Mouse (Mus musculus): ENCODE data around the gene Zfp961. TPM values are rescaled to one million over a fixed set of nuclear protein-coding genes. Genes with fewer than 3 reads are reported as not detected.
"Not testable (repeated sequence)": the region's sequence is repeated elsewhere in the genome, so short reads cannot be mapped to it uniquely, and the experiment has no call there.

Zfp961 gene
- total RNA-seq (2021), result 10 to 100 TPM; 18.3 to 21.7 TPM

DNA sequence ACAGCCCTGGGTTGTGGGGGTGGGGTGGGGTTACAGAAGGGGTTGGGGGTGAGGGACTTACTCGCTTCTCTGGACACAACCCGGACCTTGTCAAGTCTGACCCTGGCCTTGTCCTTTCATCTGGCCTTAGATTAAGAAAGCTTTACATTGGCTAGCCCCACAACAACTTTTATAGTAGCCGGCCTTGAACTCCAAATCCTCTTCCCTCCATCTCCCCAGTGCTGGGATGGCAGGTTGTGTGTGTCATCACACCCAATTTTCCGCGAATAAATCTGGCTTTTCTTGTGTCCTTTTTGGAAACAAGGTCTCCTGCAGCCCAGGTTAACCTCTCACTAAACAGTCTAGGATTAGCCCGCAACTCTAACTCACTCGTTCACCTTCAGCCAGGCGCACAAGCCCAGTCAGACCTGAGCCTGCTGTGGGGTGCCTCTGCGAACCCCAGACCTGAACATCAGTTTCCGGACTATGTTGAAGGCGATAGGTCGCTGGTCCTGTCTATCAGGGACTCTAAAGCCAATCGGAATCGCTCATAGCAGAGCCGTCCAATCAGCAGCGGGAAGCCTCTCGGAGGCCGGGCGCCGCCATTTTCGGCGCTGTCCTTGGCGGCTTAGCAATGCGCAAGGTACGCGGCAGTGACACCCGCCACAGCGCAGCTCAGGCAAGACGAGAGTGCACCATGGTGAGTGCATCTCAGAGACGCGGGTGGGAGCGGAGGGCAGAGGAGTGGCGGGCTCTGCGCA, at the start of gene Zfp961:
Gene Zfp961, plus strand, starts transcription at position 557 of the 740 bp plus-strand sequence.
- DNase-seq, result peak; percentile 96

DNA sequence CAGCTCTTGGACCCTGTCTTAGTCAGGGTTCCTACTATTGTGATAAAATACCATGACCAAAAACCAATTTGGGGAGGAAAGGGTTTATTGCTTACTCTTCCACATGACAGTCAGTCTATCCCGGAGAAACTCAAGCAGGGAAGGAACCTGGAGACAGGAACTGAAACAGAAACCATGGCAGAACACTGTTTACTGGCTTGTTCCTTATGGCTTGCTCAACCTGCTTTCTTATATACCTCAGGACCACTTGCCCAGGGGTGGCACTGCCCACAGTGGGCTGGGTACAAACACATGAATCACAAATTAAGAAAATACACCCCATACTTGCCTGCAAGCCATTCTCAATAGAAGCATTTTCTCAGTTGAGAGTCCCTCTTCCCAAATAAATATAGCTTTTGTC, 47.8 kb upstream of the Zfp961 start:
- DNase-seq, result not testable (repeated sequence)

DNA sequence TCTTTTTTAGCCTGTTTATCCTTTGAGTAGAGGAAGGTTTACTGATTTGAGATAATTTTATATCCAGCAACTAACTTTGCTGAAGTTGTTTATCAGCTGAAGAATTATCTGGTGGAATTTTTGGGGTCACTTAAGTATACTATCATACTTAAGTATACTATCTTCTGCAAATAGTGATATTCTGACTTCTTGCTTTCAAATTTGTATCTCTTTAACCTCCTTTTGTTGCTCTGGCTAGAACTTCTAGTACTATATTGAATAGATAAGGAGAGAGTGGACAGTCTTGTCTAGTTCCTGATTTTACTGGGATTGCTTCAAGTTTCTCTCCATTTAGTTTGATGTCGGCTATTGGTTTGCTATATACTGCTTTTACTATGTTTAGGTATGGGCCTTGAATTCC, 44.0 kb upstream of the Zfp961 start:
- no peak for DNase-seq

DNA sequence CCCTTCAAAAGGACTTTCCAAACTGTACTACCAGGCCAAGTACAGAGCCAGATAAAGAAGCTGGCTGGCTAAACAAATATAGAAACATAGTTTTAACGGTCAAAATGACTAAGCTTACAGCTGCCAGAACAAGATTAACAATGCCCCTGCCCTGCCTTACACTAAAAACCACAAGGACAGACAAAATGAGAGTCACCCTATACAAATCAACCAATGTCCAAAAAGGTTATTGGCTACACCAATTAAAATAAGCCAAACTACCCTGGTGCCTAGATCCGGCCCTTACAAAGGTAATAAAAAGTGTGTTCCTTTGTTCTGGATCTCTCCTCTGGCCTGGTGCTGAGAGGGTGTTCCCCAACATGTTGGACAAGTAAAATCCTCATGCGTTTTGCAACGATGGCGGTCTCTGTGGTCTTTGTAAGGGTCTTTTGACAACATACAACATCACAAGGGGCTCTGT, 43.0 kb upstream of the Zfp961 start:
- DNase-seq, result no peak

DNA sequence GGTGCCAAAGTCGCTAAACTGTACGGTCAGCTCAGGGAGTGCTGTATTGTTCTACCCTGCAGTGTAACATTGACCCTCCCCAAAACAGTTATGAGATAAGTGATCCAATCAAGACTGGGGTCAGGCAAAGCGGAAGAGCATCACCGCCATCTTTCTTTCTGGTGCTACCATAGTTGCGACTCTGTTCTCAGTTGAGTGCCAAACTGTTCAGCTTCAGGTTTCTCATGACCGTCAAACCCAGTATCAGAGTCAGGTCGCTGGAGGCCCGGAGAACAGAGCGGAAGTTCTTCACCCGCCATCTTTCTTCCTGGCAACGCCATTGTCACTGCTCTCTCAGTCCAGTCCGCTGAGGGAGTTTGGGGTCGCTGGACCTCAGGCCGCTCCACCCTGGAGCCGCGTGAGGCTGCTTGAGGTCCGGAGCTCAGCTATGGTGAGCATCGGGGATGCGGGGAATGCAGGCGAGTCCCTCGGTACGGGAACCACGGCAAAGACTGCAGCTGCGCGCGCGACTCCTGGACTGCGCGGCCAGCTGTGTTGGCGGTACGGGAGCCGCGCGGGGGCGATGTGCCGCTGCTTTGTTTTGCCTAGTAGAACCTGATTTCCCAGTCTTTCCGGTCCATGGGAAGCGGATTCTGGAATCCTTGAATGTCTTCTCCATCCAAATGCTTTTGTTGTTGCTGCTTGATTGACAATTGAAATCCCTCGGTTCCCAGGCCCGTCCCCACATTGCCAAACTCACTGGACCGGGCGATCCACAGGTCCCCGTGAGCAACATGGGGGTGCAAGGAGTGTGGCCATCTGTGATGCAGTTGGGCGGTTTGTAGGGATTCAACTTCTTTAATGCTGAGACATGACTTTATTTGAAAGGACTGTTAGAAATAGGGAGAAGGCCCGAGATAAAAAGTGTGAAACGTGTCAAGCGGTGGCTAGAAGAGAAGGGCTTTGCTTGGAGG, 42.3 kb upstream of the Zfp961 start, which contains the start of the genes Zfp882 and Zfp617:
Gene Zfp882, plus strand, starts transcription at position 300 of the 953 bp plus-strand sequence.
Gene Zfp617, plus strand, starts transcription at position 327 of the 953 bp plus-strand sequence.
- DNase-seq, result peak; percentile 88 to 89

DNA sequence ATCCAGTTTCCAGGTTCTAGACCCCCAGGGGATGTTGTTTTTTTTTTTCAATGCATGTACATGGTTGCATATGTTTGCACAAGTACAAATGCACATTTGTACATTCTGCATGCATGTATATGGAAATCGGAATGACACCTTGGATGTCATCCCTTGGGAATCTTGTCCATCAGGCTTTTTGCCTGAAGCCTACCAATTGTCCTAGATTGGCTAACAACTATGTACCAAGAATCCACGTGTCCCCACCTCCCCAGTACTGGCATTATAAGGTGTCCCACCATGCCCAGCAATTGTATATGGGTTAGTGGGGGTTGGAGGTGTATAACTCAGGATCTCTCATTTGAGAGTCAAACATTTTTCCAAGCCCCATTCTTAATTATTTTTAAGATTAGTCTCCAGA, 38.6 kb upstream of the Zfp961 start:
- no peak for DNase-seq

DNA sequence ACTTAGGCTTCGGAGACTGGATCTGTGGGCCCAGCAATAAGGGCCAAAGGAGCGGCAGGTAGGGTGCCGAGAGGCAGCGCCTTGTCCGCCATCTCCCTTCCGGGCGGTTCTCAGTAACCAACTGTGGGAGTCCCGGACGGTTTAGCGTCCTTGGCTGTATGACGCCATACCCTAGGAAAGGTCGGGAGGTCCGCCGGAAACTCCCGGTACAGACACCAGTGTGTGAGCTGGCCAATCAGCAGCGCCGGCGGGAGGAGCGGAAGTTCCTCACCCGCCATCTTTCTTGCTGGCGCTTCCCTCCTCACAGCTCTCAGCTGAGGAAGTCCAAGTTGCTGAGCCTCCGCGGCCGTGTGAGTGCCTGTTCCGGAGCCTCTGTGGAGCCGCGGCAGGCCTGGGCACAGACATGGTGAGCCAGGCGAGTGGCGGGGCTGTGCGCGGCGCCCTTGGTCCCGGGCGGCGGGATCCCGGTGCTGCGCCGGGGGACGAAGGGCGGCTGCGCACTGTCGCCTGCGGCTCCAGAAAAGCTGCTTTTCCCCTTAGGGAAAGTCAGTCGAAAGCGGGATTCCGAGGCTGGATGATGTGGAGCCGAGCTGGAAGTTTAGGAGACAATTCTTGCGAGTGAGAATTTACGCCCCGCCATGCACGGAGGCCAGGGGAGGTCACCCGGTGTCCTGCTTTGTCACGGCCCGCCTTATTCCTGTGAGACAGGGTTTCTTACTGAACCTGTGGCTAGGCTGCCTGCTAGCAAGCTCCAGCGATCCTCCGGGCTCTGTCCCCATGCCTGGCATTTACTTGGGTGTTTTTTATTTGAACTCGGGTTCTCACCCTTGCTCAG, 28.1 kb upstream of the Zfp961 start:
- peak; percentile 94 to 95 for DNase-seq

DNA sequence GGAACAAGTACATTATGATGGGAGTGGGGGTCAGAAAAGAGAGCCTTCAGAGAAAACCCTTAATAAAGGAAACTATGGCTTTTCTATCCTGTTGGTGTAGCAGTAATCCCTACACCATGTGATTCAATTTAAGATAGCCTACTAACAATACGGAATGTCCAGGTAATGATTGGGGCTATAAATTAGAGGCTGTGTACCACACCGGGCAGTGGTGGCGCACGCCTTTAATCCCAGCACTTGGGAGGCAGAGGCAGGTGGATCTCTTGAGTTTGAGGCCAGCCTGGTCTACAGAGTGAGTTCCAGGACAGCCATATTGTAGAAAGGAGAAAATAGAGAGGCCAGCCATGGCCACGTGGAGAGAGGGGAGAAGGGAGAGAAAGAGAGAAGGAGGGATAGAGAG, 25.0 kb upstream of the Zfp961 start:
- DNase-seq, result no peak

DNA sequence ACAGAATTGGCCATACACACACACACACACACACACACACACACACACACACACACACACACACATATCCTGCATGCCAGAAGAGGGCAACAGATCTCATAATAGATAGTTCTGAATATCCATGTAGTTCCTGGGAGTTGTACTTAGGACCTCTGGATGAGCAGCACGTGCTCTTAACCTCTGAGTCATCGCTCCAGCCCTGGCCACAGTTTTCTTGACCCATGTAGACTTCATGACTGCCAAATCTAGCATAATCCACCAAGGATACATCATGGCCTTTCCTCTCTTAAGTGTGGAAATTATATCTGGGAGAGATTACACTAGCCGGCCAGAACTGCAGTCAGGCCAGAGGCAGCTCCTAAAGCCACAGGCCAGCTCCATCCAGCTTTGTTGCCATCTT, 24.3 kb upstream of the Zfp961 start:
- DNase-seq, result no peak

DNA sequence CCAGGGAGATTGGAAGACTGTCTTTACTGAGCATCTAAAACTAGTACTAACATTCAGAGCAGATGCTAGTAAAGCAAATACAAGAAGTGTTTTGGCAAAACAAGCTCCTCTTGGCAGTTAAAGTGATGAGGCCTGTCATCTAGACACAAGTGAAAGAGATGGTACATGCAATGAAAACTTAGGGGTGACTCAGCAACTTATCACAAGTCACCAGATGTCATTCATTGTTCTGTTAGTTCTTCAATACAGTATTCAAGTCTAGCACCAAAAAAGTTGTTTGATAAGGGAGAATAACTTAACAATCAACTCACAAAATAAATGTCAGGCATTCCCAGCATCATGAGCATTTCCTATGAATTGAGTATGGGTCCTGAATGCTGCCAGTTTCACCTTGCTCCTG, 23.1 kb upstream of the Zfp961 start:
- DNase-seq, result no peak

DNA sequence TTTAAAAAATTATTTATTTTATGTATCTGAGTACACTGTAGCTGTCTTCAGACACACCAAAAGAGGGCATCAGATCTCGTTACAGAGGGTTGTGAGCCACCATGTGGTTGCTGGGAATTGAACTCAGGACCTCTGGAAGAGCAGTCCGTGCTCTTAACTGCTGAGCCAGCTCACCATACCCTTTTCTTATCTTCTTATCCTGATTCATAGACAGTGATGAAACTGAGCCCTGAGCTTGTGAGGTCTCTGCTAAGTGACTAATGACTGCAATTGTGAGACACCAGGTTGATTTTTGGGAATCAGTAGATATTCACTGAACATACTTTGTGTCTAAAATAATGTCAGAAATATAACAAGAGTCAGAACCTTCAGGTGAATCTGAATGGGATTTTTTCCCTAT, 12.8 kb upstream of the Zfp961 start:
- DNase-seq, result not testable (repeated sequence)

DNA sequence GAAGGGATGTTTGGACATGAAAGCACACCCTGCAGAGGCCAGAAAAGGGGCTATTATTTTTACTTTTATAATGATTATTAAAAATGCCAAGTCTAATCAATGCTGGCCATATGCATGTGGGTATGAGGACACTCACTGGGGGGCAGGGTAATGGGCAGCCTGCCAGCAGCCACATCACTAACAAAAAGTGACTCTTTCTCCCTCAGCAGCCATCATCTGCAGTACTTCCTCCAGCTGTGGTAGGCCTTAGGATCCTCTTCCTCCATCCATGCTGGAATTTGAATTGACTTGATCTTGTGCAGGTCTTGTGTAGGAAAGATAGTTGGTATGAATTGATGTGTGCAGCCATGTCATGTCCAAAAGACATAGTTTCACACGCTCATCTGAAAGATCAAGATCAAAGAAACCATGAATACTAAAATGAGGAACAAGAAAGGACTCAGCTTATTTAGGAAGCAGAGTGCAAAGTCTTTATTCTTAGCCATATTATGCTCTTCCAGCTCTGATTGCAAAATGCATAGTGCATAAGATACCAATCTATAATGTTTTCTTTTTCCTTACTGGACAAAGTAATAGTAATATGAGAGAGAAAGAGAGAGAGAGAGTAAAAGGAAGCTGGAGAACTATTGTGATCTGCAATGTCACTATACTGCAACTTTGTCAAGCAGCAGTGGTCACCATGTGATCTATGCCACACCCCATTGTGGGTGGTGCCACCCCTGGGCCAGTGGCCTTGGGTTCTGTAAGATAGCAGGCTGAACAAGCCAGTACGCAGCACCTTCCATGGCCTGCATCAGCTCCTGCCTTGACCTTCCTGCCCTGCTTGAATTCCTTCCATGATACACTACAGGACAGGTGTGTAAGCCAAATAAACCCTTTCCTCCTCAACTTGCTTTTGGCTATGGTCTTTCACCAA, 10.3 kb upstream of the Zfp961 start:
- no peak for DNase-seq

DNA sequence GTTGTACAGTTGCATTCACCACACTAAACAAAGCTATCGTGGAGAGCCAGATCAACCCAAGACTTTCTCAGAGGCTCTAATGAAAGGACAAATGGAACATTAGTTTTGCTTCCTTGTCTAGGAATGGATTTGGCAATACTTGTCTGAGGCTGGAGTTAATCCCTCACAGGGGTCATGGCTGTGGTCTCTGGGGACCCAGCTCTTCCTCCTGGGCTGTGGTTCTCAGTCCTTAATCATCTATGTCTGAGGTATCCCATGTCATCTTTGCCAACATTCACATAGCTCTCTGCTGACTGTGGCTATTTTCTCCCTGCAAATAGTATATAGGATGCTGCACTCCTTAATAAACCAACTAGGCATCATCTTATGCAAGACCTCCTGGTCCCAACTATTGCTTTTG, 9.1 kb upstream of the Zfp961 start:
- DNase-seq, result no peak

DNA sequence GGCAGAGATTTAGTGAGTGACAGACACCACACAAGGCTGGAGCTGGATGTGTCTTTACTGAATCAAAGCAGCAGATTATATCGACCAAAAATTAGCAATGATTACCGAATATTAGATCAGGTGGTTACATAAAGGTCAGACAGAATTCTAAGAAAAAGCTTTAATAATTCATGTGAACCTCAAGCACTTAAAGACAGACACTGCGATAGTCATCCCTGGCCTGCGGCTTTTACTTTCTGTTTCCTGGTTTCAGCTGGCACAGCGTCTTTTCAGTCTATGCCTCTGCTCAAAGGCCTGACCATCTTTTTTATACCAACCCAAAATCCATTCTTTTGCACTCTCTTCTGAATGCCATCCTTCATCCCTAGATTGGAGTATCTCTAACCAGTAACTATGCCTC, 2.2 kb upstream of the Zfp961 start:
- DNase-seq, result no peak

DNA sequence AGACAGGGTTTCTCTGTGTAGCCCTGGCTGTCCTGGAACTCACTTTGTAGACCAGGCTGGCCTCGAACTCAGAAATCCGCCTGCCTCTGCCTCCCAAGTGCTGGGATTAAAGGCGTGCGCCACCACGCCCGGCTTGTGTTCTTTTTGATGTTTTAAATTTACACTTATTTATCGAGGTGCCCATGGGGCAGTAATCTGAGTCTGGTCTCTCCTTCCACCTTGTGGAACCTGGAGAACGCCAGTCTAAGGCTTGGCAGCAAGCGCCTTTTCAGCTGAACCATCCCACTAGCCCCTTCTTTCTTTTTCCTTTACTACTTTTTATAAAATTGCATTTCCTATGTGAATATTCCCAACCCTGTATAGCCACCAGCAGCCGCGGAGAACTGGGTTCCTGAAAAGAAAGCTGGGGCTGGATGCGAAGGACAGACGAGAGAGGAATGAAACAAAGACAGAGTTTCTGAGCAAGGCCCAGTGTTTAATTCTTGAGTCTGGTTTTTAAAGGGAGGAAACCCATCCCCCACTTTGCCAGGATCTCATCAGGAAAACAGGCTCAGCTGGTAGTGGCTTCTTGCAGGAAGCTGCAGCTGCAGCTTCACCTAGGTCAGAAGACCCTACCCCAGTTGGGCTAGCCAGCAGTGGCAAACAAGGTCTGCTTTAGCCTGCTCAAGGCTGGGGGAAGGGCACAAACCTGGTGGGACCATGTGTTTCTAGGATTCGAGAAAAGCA, 761 bp downstream of the Zfp961 start:
- DNase-seq, result peak; percentile 4 to 11

DNA sequence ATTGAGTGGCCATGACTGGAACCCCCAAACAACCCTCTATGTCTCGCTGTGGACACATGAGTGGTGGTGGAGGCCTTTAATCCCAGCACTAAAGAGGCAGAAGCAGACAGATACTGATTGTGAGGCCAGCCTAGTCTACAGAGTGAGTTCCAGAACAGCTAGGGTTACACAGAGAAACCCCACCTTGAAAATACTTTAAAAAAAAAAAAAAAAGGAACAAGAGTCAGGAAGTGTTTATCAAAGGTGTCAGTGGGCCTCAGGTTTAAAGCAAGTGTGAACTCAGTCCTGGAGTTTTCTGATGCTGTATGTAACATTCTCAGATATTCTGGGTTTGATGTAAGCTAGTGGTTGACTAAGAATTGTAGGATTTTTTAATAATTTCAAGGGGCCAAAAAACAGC, 1.7 kb downstream of the Zfp961 start:
- no peak for DNase-seq

DNA sequence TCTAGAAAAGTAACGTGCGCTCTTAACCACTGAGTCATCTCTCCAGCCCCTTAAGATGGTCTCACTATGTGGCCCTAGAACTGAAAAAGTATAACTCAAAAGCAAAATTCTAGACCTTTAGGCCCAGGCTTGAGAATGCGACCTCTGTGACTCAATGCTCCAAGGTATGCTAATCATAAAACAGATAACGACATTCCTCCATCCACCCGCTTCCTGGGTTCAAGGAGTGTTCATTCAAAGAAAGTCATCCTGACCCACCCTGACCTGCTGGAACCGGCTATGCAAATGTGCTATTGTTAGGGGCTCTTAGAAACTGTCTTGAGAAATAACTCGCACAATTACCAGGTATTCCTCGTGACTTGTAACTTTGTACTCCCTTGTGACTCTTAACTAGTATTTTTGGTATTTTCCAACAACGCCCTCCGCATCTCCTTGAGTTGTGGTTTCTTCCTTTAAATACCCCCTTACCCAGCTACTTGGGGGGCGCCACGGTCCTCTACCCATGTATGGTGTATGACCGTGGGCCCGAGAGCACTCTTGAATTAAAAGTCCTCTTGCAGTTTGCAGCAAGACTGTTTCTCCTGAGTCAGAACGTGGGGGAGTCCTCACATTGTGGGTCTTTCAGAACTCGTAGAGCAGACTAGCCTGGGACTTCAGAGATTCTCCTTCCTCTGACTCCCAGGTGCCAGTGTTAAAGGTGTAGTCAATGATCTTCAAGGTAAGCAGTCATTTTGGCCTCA, 2.3 kb downstream of the Zfp961 start:
- not testable (repeated sequence) for DNase-seq

DNA sequence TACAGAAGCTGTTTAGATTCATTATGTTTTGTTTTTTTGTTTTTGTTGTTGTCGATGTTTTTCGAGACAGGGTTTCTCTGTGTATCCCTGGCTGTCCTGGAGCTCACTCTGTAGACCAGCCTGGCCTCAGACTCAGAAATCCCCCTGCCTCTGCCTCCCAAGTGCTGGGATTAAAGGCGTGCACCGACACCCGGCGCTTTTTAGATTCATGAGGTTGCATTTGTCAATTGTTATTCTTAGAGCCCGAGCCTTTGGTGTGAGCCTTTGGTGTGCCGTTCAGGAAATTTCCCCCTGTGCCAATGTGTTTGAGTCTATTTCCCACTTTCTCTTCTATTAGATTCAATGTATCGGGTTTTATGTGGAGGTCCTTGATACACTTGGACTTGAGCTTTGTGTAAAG, 3.8 kb downstream of the Zfp961 start:
- DNase-seq, result no peak

DNA sequence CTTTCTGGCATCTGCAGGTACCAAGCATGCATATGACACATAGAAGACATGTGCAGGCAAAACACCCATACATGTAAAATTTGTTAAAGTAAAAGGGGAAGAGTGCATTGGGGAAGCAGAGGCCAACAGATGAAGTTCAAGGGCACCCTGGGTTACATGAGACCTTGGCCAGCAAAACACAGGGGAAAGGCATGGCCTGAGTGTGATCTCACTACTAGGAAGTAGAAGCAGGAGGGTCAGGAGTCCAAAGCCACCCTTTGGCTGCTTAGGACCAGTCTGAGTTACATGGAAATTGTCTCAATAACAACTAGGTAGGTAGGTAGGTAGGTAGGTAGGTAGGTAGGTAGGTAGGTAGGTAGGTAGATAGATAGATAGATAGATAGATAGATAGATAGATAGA, 9.6 kb downstream of the Zfp961 start:
- DNase-seq, result no peak

DNA sequence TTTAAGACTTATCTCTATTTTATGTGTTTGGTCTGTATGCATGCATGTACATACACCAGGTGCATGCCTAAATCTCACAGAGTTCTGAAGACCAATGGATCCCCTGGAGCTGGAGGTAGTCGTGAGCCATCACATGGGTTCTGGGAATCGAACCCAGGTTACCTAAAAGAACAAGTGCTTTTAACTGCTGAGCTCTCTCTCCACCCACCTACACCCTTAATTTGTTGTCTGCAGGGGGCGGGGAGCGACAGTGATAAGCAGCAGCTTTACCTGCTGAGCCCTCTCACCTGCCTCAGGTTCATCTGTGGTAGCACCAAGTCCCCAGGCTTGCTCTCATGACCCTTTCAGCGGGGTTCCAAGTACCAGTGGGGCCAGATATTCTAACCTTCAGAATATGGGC, 11.0 kb downstream of the Zfp961 start:
- DNase-seq, result no peak

All from layer of hippocampus, postnatal 36 days (tissue).